Mouse (Mus musculus): ENCODE measurements around the gene Cask. TPM values are rescaled to one million over a fixed set of nuclear protein-coding genes. Genes with fewer than 3 reads are reported as not detected.
A peak's percentile ranks its signal among the peaks of the same experiment; 100 is the strongest.

Gene Cask
- polyA plus RNA-seq, 1 experiment from 2014 or later = 11.1 TPM

- TF ChIP-seq CTCF (IDR thresholded peaks at IDR 0.05; ENCODE audit: low read depth) = no peak
- DNase-seq (ENCODE audit: low spot score) = peak; percentile 22
- H3K4me2 ChIP-seq (ENCODE audit: low read length) = no peak overlapping the region
- no peak overlapping the region for H3K9ac ChIP-seq (ENCODE audit: low read depth, low read length)
- no peaks in the 10 kb centered on the region for H3K36me3 ChIP-seq (ENCODE audit: insufficient read depth, low read length)
- no peak overlapping the region for H3K27ac ChIP-seq
- H3K4me1 ChIP-seq (replicated peaks; ENCODE audit: insufficient read depth, low read length) = no peaks in the 10 kb centered on the region
- no peaks in the 10 kb centered on the region for H3K27me3 ChIP-seq (ENCODE audit: insufficient read depth, low read length)
- WGBS = 75% methylated on average over 8 of the region's 8 CpGs
- H3K9me3 ChIP-seq (replicated peaks; ENCODE audit: low read length) = no peaks in the 10 kb centered on the region
- no peak overlapping the region for H3K4me3 ChIP-seq (replicated peaks; ENCODE audit: low read depth, low read length)
- ATAC-seq (replicated peaks; ENCODE audit: low FRiP score, low read depth) = no peak
Observed at GRCm38 (mm10) chrX:13725573-13726403, 125.4 kb downstream of the Cask start.

- WGBS = 69% methylated on average over 7 of the region's 7 CpGs
- Histone ChIP-seq H3K4me2 (ENCODE audit: low read length) (no peak overlapping the region), H3K4me3 (replicated peaks; ENCODE audit: low read depth, low read length) (no peak overlapping the region), H3K4me1 (replicated peaks; ENCODE audit: insufficient read depth, low read length) (no peaks in the 10 kb centered on the region), H3K9me3 (replicated peaks; ENCODE audit: low read length) (no peaks in the 10 kb centered on the region), H3K27ac (no peak overlapping the region), H3K9ac (ENCODE audit: low read depth, low read length) (no peak overlapping the region), H3K27me3 (ENCODE audit: insufficient read depth, low read length) (no peaks in the 10 kb centered on the region), H3K36me3 (ENCODE audit: insufficient read depth, low read length) (no peaks in the 10 kb centered on the region)
- TF ChIP-seq CTCF (IDR thresholded peaks at IDR 0.05; ENCODE audit: low read depth) = no peak
- no peak for DNase-seq (ENCODE audit: low spot score)
- no peak for ATAC-seq (replicated peaks; ENCODE audit: low FRiP score, low read depth)
Observed at GRCm38 (mm10) chrX:13720296-13720829, 130.8 kb downstream of the Cask start.

DNA sequence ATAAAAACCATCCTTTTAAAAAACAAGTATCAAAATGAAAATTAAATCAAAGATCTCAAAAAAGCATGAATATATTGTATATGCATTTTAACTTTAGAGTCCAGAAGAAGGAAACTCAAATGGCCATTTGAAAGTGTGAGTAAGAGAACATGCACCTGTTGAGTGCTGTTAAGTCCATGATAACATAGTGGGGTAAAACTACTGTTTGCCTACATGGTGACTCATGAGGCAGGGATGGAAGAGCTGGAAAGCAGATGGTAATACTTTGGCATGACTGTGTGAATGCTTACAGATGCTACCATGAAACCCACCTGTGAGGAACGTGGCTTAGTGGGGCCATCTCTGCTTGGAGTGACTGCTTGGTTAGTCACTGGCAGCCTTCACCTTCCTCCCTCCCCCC, 132.9 kb downstream of the Cask start:
- Histone ChIP-seq H3K4me1 (replicated peaks; ENCODE audit: insufficient read depth, low read length) (no peaks in the 10 kb centered on the region), H3K9ac (ENCODE audit: low read depth, low read length) (no peak overlapping the region), H3K27ac (no peak overlapping the region), H3K27me3 (ENCODE audit: insufficient read depth, low read length) (no peaks in the 10 kb centered on the region), H3K9me3 (replicated peaks; ENCODE audit: low read length) (no peaks in the 10 kb centered on the region), H3K36me3 (ENCODE audit: insufficient read depth, low read length) (no peaks in the 10 kb centered on the region), H3K4me3 (replicated peaks; ENCODE audit: low read depth, low read length) (no peak overlapping the region), H3K4me2 (ENCODE audit: low read length) (no peak overlapping the region)
- no peak for DNase-seq (ENCODE audit: low spot score)
- no peak for ATAC-seq (replicated peaks; ENCODE audit: low FRiP score, low read depth)
- no peak for TF ChIP-seq CTCF (IDR thresholded peaks at IDR 0.05; ENCODE audit: low read depth)
- WGBS = 58% methylated on average over 1 of the region's 1 CpGs

GRCm38 (mm10) chrX:13716796-13717569, 134.2 kb downstream of the Cask start:
- DNase-seq (ENCODE audit: low spot score) (no peak), ATAC-seq (replicated peaks; ENCODE audit: low FRiP score, low read depth) (no peak)
- Histone ChIP-seq H3K9ac (ENCODE audit: low read depth, low read length) (no peak overlapping the region), H3K4me2 (ENCODE audit: low read length) (no peak overlapping the region), H3K36me3 (ENCODE audit: insufficient read depth, low read length) (no peaks in the 10 kb centered on the region), H3K27me3 (ENCODE audit: insufficient read depth, low read length) (no peaks in the 10 kb centered on the region), H3K4me3 (replicated peaks; ENCODE audit: low read depth, low read length) (no peak overlapping the region), H3K4me1 (replicated peaks; ENCODE audit: insufficient read depth, low read length) (no peaks in the 10 kb centered on the region), H3K9me3 (replicated peaks; ENCODE audit: low read length) (no peaks in the 10 kb centered on the region), H3K27ac (no peak overlapping the region)
- no peak for TF ChIP-seq CTCF (IDR thresholded peaks at IDR 0.05; ENCODE audit: low read depth)
- WGBS = 74% methylated on average over 4 of the region's 4 CpGs

- Histone ChIP-seq H3K4me1 (replicated peaks; ENCODE audit: insufficient read depth, low read length) (no peaks in the 10 kb centered on the region), H3K4me2 (ENCODE audit: low read length) (no peak overlapping the region), H3K36me3 (ENCODE audit: insufficient read depth, low read length) (no peaks in the 10 kb centered on the region), H3K9ac (ENCODE audit: low read depth, low read length) (no peak overlapping the region), H3K27ac (no peak overlapping the region), H3K9me3 (replicated peaks; ENCODE audit: low read length) (no peaks in the 10 kb centered on the region), H3K4me3 (replicated peaks; ENCODE audit: low read depth, low read length) (no peak overlapping the region), H3K27me3 (ENCODE audit: insufficient read depth, low read length) (no peaks in the 10 kb centered on the region)
- 40% methylated on average over 2 of the region's 2 CpGs for WGBS
- TF ChIP-seq CTCF (IDR thresholded peaks at IDR 0.05; ENCODE audit: low read depth) = peak; percentile 87
- DNase-seq (ENCODE audit: low spot score) (peak; percentile 67), ATAC-seq (replicated peaks; ENCODE audit: low FRiP score, low read depth) (no peak)
Observed at GRCm38 (mm10) chrX:13710174-13710573, 141.0 kb downstream of the Cask start.

DNA sequence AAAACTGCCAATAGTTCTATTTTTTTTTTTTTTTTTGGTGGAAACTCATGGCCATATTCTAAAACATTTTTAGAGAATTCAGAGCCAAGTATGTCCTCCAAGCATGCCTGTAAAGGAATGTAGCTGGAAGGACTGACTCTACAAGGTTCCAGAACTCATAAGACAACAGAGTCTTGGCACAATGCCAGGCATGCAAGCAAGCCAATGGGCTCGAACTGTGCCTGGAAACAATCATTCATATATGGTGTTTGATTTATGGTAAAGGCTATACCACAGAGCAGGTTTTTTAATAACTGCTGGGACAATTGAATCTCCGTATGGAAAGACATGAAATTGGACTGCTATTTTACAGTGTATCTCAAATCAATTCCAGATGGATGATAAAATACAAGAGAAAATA, 146.1 kb downstream of the Cask start:
- H3K27ac ChIP-seq = no peak overlapping the region
- no peak for ATAC-seq (replicated peaks; ENCODE audit: low FRiP score, low read depth)
- WGBS = 45% methylated on average over 2 of the region's 2 CpGs
- H3K4me1 ChIP-seq (replicated peaks; ENCODE audit: insufficient read depth, low read length) = no peaks in the 10 kb centered on the region
- H3K27me3 ChIP-seq (ENCODE audit: insufficient read depth, low read length) = no peaks in the 10 kb centered on the region
- H3K9me3 ChIP-seq (replicated peaks; ENCODE audit: low read length) = no peaks in the 10 kb centered on the region
- H3K9ac ChIP-seq (ENCODE audit: low read depth, low read length) = no peak overlapping the region
- H3K36me3 ChIP-seq (ENCODE audit: insufficient read depth, low read length) = no peaks in the 10 kb centered on the region
- no peak for TF ChIP-seq CTCF (IDR thresholded peaks at IDR 0.05; ENCODE audit: low read depth)
- DNase-seq (ENCODE audit: low spot score) = no peak
- no peak overlapping the region for H3K4me3 ChIP-seq (replicated peaks; ENCODE audit: low read depth, low read length)
- no peak overlapping the region for H3K4me2 ChIP-seq (ENCODE audit: low read length)

Data from kidney, postnatal 0 days (tissue).